Mouse (Mus musculus) megakaryocyte, embryonic 14.5 days (primary cell): ENCODE data around the gene Gm20388.

Source experiments
- FLI1 ChIP-seq: IDR thresholded peaks from 2 replicates; pipeline ENCODE4 v1.6.1; 2012; ENCODE audit warnings: low read length, inconsistent platforms, mixed read lengths
- GATA1 ChIP-seq: IDR thresholded peaks from 3 replicates; pipeline ENCODE4 v1.6.1; 2012; ENCODE audit warnings: mixed read lengths, low read length, inconsistent platforms, borderline replicate concordance

- TF ChIP-seq FLI1 (no peak), GATA1 (no peak)
Observed at GRCm38 (mm10) chr8:122933973-122934372, 3023.3 kb downstream of the Gm20388 start.
